Mouse (Mus musculus) adrenal gland, postnatal 10 days (tissue): Measurements from ENCODE around the gene Efcab7. TPM values are rescaled to one million over a fixed set of nuclear protein-coding genes. Genes with fewer than 3 reads are reported as not detected.

ENCODE experiments used
- DNase-seq: peaks from one replicate; pipeline ENCODE4 v3.0.0; 2021; ENCODE audit warnings: mixed read lengths
- long read RNA-seq, 2 experiments: library from polyadenylated mRNA; stranded (forward); transcript quantifications; one replicate each; pipeline ENCODE4 v2.0.0; 2021
- total RNA-seq, 2 experiments: library from RNA; stranded (reverse); gene quantifications; 2 replicates each; pipeline ENCODE4 v1.2.3; 2021

The Efcab7 gene
- total RNA-seq, result 10 to 100 TPM in 1 of 2 experiments, 1 to 10 TPM in 1; 6.5 to 10.7 TPM
- long read RNA-seq, experiment 1, partial matches to known transcripts, result 1 of 1 reads
- long read RNA-seq, experiment 1, other reads (novel, unspliced or antisense), result 0 of 1 reads
- long read RNA-seq, experiment 2, result 0 reads

GRCm38 (mm10) chr4:99829094-99830073 lies at the start of gene Efcab7:
Efcab7 (plus strand) TSS chr4:99829198.
- peak; percentile 87 for DNase-seq

DNA sequence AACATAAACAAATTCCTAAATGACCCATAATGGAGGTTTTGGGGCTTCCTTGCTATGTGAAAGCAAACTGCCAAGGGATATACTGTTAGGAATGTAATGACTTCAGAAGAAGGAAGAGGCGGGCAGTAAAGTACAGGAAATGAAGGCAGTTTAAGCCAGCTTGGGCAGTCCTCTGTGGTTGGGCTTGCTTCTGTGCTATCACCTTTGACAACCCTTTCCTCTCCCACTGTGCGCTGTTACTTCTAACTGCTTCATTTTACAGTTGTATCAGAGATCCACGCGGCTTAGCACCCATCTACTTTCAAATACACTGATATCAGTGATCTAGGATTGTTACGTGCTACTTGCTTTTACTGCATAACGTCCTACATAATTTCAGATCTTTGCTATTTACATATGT lies 36.6 kb upstream of the Efcab7 start:
- no peak for DNase-seq

DNA sequence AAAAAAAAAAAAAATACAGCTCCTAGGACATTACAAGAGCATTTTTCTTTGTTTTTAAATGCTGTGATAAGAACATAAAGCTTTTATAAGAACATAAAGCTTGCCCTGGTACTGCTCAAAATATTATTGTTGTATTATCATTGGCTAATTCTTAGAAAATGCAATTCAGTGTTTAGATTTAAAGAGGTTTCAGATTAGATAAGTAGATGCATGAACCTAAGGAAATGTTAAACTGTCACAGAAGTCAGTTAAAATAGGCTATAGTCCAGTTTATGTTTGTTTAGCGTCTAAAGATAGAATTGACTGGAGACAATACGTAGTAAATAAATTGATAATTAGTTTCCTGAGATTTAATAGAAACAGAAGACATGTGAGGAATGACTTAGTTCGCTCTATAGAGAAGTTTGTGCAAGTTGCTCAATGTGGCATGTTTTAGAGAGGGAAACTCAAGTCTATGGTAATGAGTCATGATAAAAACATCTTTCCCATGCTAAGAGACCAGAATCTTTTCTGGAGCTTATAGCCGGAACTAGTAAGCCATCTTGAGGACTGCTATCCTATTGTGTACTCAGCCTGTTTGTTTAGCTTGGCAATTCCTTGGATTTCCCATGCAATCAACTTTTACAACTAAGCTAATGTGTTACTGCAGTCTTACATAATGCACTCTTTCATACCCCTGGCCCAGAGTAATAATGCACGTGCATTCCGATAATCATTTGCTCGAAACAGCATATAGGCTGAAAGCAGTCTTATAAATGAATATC lies 12.1 kb upstream of the Efcab7 start:
- no peak for DNase-seq

GRCm38 (mm10) chr4:99828337-99828736 lies 661 bp upstream of the Efcab7 start:
- DNase-seq, result no peak

DNA sequence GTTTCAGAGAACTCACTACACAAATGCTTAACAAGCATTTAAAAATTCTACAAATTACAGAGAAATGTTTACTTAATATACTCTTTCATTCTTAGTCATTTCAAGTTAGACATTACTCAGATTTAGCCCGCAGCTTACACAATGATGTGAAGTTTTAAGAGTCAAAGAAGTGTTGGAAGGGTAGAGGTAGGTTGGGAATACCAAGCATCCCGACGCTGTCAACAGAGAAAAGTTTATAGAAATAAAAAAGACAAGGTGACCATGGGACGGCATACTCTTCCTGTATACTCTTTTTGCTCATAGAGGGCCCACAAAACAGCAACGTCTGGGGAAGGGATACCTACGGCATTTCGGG lies 282 bp upstream of the Efcab7 start:
- no peak for DNase-seq

GRCm38 (mm10) chr4:99881882-99882281 lies 52.9 kb downstream of the Efcab7 start:
- peak; percentile 36 for DNase-seq

DNA sequence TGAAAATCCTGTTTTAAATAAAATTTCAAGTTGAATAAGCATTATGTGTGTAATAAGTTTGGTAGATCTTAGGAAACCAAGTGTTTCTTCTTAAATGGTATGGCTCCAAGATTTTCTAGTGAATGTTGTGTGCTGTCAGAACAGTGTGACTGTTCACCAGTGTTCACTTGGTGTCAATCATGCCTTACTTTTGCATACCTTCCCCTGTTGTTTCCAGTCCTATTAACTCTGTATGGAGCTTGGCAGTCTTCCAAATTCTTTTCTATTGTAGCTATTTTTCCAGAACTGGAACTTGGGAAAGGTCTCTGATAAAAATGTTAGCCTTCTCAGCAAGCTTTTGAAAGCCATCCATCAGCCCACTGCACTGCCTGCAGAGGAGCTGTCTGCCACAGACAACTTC lies 53.4 kb downstream of the Efcab7 start:
- no peak for DNase-seq

DNA sequence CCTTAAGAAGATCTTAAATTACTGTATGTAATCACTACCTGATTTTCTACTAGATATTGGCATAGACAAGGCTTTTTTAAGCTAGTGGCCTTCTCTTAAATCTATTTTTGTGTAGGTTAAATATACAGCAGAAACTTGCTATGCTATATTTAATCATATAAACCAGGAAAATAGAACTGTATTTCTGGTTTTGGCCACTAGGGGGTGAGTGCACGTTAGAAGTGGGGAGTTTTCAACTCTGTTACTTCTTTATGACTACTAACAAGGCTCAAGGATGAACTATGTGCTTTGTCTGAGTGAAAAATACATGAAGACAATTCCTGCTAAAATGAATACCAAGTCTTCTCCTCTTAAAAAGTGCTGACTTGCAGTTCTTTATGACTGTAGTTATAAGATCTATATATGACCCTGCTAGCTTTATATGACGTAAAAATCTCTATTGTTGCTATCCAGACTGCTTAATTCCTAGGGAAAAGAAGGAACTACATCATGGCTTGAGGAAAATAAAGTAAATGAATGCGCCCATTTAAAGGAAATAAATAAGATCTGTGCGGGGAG lies 85.0 kb downstream of the Efcab7 start:
- DNase-seq, result no peak

- no peak for DNase-seq
These were observed 97.4 kb downstream of the Efcab7 start for GRCm38 (mm10) chr4:99926380-99926779.

- DNase-seq, result no peak
These were observed 99.5 kb downstream of the Efcab7 start for GRCm38 (mm10) chr4:99928521-99928920.

DNA sequence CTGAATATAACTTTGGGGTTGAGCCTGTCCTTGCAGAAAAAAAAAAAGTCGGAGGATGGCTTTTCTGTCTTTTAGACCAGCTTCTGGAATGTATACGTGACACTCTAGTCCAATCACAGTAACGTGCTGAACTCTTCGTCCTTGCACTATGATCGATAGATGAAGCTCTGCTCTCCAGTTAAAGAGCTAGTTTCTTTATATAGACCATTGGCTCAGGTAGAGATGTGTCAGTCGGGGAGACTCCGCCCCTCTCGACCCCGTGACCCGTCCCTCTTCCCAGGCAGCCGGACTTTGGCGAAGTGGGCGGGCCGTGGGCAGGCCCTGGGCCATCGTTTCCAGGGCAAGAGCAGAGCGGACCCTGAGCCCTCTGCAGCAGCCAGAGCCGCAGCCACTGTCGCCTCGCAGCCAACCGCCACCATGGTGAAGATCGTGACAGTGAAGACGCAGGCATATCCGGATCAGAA lies 100.2 kb downstream of the Efcab7 start, which contains the start of gene Pgm1:
TSS of gene Pgm1 (plus strand) at position 266 of the 464 bp plus-strand sequence.
- peak; percentile 92 for DNase-seq

DNA sequence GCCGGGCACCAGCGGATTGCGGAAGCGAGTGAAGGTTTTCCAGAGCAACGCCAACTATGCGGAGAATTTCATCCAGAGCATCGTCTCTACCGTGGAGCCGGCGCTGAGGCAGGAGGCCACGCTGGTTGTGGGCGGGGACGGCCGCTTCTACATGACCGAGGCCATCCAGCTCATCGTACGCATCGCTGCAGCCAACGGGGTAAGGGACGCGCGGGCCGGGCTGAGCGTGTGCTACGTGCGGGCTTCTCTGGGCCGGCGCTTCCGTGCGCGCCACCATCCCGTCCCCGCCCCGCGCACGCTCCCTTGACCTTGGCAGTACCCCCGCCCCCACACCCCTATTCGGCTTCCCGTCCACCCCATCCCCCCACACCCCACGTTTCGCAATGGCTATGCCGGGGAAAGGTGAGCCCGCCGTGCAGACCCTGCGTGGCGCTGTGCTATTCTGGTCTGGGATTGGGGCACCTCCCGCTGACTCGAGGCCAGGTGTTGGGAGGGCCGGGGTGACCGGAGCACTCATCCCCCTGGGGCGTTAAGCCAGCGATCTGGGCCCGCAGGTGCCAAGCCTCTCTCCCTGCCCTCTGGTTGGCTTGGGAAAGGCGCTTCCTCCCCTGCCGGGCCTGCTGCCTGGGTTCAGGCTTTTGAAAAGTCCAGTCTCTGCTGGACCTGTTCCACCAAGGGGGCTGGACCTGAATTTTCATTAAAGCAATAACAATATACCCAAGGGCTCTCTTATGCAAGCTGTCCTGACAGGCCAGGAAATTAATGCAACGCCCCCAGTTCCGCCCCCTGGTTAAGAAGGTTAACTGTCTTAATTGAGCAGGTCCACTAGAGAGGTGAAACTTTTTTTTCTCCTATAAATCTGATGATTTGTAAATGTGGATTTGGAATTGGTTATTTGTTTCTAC lies 100.9 kb downstream of the Efcab7 start, which contains the start of gene Itgb3bp:
TSS of gene Itgb3bp (minus strand) at position 201 of the 905 bp plus-strand sequence.
- peak; percentile 89 for DNase-seq

- DNase-seq, result peak; percentile 45
These were observed 101.7 kb downstream of the Efcab7 start for GRCm38 (mm10) chr4:99930518-99931239.

DNA sequence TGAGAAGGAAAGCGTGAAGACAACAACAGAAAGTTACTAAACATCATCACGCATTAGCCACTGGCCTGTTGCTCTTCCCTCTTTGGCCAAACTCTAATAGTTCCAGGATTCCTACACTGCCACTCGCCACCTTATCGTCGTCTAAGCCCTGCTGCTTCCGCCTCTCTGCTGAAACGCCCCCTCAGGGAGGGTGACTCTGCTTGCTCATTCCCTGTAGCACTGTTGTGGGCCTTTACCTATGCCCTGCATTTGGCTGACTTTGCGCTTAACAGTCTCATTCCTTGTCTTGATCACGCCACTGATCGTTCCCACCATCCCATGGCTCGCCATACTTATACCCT lies 102.2 kb downstream of the Efcab7 start:
- DNase-seq, result no peak

- no peak for DNase-seq
These were observed 102.8 kb downstream of the Efcab7 start for GRCm38 (mm10) chr4:99931807-99932206.

GRCm38 (mm10) chr4:99934859-99935258 lies 105.9 kb downstream of the Efcab7 start:
- no peak for DNase-seq

DNA sequence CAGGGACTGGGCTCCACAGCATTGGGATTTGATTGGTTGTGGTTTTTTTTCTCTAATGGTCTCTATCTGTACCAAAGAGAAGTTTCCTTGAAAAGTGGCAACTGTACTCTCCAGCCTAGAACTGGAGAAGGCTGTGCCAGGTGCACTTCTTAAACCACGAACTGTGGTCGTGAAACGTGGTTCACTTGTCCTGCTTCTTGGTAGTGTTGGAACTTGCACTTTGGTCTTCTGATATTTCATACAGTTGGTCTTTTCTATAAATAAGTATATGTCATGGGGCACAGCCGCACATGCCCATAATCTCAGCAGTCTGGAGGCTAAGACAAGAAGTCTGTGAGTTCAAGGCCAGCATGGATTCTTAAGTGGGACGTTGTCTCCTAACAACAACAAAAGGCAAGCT lies 107.3 kb downstream of the Efcab7 start:
- DNase-seq, result no peak

DNA sequence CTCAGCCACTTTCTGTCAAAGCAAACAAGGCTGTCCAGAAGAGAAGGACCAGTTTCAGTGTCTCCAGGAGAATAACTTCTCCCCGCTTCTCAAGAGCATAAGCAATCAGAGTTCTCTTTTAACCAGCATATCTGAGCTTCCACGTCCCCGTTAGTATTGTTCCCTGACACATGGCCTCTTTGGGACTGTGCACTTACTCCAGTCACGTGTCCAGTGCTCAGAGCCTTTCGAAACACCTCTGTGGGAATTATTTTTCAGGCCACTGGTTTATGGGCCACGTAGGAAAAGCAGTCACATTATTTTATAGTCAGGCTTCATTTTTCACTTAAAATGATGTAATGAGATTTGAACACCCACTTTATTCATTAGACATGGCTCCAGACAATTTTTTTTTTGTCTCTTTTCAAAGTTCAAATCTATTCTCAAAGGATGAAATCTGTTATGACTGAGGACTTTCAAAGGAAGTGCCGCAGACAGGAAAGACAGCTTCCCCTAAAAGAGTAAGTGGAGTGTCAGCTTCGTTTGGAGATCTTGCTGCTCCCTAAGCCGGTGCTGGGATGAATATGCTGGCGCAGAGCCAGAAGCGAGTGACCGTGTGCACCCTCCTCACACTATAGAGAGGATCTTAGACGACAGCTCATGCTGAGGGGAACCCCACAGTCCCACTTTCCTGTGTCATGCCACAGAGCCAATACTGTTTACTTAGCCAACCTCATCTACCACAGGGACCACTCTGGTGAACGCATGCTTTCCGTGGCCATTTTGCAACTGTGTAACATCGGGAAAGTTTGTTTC lies 110.9 kb downstream of the Efcab7 start:
- DNase-seq, result peak; percentile 38

DNA sequence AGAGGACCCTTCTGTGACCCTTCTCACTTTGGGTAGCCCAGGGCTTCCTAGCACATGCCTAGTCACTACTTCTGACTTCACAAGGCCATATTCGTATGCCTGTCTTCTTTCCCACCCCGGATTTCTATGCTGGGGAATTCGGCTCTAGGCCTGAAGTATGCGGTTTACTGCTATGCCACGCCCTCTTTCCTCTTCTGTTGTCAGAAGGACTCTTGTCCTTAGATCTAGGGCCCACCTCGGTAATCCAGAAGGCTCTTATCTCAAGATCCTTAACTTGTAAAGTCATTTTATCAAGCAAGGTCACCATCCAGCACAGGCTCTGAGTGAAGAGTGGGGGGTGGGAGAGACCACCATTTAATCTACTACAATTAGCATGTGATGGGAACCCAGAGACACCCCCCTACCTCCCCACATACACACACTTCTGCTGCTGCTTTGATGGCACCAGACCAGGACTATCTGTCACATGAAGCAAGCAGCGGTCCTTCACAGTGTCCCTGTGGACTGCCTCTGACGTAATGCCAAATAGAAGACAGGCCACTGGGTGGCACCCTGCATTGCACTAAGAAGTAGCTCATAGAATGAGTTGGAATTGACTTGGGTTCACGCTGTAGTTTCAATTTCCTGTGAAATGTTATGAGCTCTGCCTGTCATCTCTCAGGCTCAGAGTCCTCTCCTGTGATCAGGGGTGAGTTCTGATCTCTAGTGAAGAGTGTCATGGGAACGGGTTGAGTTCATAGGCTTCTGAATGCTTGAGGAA lies 112.8 kb downstream of the Efcab7 start:
- peak; percentile 81 for DNase-seq
